Mouse (Mus musculus): ENCODE data around the gene Cenpx. TPM values are rescaled to one million over a fixed set of nuclear protein-coding genes. Genes with fewer than 3 reads are reported as not detected.
"Not testable (repeated sequence)": the region's sequence is repeated elsewhere in the genome, so short reads cannot be mapped to it uniquely, and the experiment has no call there.

The Cenpx gene
- polyA plus RNA-seq, 1 experiment from 2014 or later = 174 TPM

DNA sequence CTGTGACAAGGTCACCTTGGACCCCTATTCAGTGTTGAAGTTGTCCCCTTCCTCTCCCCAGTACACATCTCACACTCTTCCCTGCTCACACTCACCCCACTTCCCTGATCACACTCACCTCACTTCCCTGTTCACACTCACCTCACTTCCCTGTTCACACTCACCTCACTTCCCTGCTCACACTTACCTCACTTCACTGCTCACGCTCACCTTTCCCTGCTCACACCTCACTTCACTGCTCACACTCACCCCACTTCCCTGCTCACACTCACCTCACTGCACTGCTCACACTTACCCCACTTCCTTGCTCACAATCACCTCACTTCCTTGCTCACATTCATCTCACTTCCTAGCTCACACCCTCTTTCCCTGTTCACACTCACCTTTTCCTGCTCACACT is 17.9 kb upstream of the Cenpx start:
- Histone ChIP-seq H3K27me3 (ENCODE audit: insufficient read depth, low read length) (no peaks in the 10 kb centered on the region), H3K4me3 (replicated peaks; ENCODE audit: low read depth, low read length) (no peak overlapping the region), H3K36me3 (ENCODE audit: insufficient read depth, low read length) (no peaks in the 10 kb centered on the region), H3K9ac (ENCODE audit: low read depth, low read length) (no peak overlapping the region), H3K4me1 (replicated peaks; ENCODE audit: insufficient read depth, low read length) (peaks cover 7% of the 10 kb centered on the region; the same call in 1 of the 2 replicates), H3K4me2 (ENCODE audit: low read length) (no peak overlapping the region), H3K27ac (no peak overlapping the region), H3K9me3 (replicated peaks; ENCODE audit: low read length) (no peaks in the 10 kb centered on the region)
- TF ChIP-seq CTCF (IDR thresholded peaks at IDR 0.05; ENCODE audit: low read depth) = no peak
- no peak for ATAC-seq (replicated peaks; ENCODE audit: low FRiP score, low read depth)
- no peak for DNase-seq (ENCODE audit: low spot score)
- 87% methylated on average over 1 of the region's 1 CpGs for WGBS

DNA sequence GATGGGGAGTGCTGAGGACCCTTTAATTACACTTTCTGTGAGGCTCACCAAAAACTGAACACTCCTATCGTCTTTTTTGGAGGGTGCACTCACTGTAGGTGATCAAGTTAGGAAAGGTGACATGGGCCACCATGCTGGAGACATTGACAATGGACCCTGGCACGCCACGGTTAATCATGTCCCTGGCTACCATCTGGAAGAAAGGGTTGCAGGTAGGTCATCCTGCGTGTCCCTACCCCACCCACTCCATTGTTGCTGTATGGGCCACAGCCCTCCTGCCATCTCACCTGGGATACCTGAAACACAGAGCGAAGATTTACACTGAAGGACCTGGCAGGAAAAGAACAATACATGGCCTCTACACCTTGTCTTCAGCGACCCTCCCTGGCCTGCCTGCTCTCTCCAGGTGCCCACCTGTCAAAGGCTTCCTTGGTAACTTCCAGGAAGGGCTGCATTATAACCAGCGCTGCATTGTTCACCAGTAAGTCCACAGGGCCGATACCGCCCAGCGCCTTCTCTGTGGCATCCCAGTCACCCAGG is 16.9 kb upstream of the Cenpx start:
- peaks cover 8% of the 10 kb centered on the region; the same call in 1 of the 2 replicates for H3K4me1 ChIP-seq (replicated peaks; ENCODE audit: insufficient read depth, low read length)
- ATAC-seq (replicated peaks; ENCODE audit: low FRiP score, low read depth) (no peak), DNase-seq (ENCODE audit: low spot score) (no peak)
- no peak overlapping the region for H3K4me3 ChIP-seq (replicated peaks; ENCODE audit: low read depth, low read length)
- H3K9ac ChIP-seq (ENCODE audit: low read depth, low read length) = no peak overlapping the region
- no peaks in the 10 kb centered on the region for H3K9me3 ChIP-seq (replicated peaks; ENCODE audit: low read length)
- no peak overlapping the region for H3K4me2 ChIP-seq (ENCODE audit: low read length)
- WGBS = 92% methylated on average over 10 of the region's 10 CpGs
- H3K27ac ChIP-seq = no peak overlapping the region
- TF ChIP-seq CTCF (IDR thresholded peaks at IDR 0.05; ENCODE audit: low read depth) = no peak
- H3K36me3 ChIP-seq (ENCODE audit: insufficient read depth, low read length) = no peaks in the 10 kb centered on the region
- H3K27me3 ChIP-seq (ENCODE audit: insufficient read depth, low read length) = no peaks in the 10 kb centered on the region

DNA sequence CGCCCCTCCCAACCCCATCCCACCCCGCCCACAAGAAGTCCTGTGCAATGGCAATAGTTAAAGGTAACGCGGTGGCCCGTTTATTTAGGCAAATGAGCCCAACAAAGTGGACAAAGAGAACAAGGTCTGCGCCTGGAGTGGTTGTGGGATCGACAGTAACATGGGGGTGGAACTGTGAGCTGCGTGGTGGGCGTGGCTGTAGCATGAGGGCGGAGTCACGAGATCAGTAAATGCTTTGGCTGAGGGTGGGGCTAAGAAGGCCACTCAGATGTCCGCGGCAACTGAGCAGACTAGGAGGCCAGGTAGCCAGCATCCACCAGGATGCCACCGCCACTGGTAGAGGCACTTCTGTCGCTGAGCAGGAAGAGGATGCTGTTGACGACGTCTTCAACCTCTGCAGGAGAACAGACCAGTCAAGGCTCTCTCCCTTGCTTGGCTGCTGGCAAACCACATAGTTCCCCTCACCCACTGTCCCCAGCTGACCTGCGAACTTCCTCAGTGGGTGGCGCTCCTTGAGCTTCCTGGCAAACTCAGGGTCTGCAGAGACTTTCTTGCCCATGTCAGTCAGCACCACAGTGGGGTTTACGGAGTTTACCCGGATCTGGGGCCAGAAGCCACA is 16.0 kb upstream of the Cenpx start:
- Histone ChIP-seq H3K4me2 (ENCODE audit: low read length) (peak overlapping the region; percentile 30), H3K9ac (ENCODE audit: low read depth, low read length) (peak overlapping the region; percentile 5; the same call in 1 of the 2 replicates)
- not testable (repeated sequence) for H3K27me3 ChIP-seq (ENCODE audit: insufficient read depth, low read length); H3K27ac ChIP-seq; H3K36me3 ChIP-seq (ENCODE audit: insufficient read depth, low read length); H3K9me3 ChIP-seq (replicated peaks; ENCODE audit: low read length); H3K4me3 ChIP-seq (replicated peaks; ENCODE audit: low read depth, low read length); H3K4me1 ChIP-seq (replicated peaks; ENCODE audit: insufficient read depth, low read length)
- DNase-seq (ENCODE audit: low spot score) (peak; percentile 77), ATAC-seq (replicated peaks; ENCODE audit: low FRiP score, low read depth) (0 out of 2 replicates have a peak, but pooled peaks have one; percentile 29)
- WGBS = 2% methylated on average over 17 of the region's 21 CpGs

DNA sequence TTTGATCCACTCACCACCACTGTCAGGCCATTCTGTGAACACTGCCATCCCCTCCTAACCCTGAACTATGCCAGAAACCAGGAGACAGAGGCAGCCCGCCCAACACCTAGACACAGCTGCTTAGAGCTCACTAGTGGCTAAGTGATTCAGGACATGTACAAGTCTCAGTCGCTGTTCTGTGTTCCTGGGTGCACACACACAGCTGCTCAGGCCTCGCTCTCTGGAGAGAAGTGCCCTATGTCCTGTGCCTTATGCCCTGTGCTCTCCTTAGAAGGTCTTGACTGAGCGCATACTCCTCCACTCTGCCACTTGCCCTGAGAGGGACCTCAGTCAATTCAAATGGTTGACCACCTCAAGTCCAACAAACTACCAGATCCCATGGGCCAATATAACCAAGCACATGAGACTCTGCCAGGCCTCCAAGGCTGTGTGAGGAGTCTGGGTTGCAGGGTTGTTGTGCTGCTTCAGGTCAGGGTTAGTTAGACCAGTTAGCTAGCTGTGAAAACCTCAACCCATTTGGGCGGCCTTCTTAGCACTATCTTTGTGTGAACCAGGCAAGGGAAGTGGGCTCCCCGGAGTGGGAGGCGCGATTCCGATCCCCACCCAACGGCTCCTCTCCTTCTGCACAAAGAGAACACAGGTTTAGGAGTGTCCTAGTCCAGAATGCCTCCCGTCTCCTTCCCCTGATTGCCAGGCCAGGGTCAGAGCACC is 15.1 kb upstream of the Cenpx start:
- no peak for TF ChIP-seq CTCF (IDR thresholded peaks at IDR 0.05; ENCODE audit: low read depth)
- 70% methylated on average over 11 of the region's 11 CpGs for WGBS
- Histone ChIP-seq H3K36me3 (ENCODE audit: insufficient read depth, low read length) (peaks cover 3% of the 10 kb centered on the region; the same call in 1 of the 2 replicates), H3K9ac (ENCODE audit: low read depth, low read length) (peak overlapping the region; percentile 5; the same call in 1 of the 2 replicates), H3K4me2 (ENCODE audit: low read length) (no peak overlapping the region; the same call in 1 of the 2 replicates), H3K27me3 (ENCODE audit: insufficient read depth, low read length) (no peaks in the 10 kb centered on the region), H3K4me3 (replicated peaks; ENCODE audit: low read depth, low read length) (no peak overlapping the region), H3K27ac (no peak overlapping the region), H3K4me1 (replicated peaks; ENCODE audit: insufficient read depth, low read length) (peaks cover 8% of the 10 kb centered on the region; the same call in 1 of the 2 replicates), H3K9me3 (replicated peaks; ENCODE audit: low read length) (no peaks in the 10 kb centered on the region)
- no peak for DNase-seq (ENCODE audit: low spot score)
- ATAC-seq (replicated peaks; ENCODE audit: low FRiP score, low read depth) = no peak

DNA sequence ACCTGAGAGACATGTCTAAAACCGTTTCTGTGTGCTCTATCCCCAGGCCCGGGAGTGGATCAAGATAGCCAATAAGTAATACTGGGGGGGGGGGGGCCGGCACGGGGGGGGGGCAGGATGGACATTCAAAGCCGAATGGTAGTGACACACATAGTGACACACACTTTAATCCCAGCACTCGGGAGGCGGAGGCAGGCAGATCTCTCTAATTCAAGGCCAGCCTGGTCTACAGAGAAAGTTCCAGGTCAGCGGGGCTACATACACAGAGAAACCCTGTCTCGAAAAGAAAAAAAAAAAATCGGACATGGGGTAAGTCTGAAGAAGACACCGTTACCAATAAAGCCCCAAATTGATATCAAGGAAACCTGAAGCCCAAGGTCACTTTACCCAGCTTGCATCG is 14.0 kb upstream of the Cenpx start:
- WGBS = 58% methylated on average over 12 of the region's 12 CpGs
- no peak for ATAC-seq (replicated peaks; ENCODE audit: low FRiP score, low read depth)
- H3K27ac ChIP-seq = no peak overlapping the region
- peaks cover 8% of the 10 kb centered on the region; the same call in 1 of the 2 replicates for H3K4me1 ChIP-seq (replicated peaks; ENCODE audit: insufficient read depth, low read length)
- DNase-seq (ENCODE audit: low spot score) = no peak
- H3K4me3 ChIP-seq (replicated peaks; ENCODE audit: low read depth, low read length) = no peak overlapping the region
- peaks cover 3% of the 10 kb centered on the region; the same call in 1 of the 2 replicates for H3K36me3 ChIP-seq (ENCODE audit: insufficient read depth, low read length)
- H3K9me3 ChIP-seq (replicated peaks; ENCODE audit: low read length) = no peaks in the 10 kb centered on the region
- H3K9ac ChIP-seq (ENCODE audit: low read depth, low read length) = no peak overlapping the region
- H3K27me3 ChIP-seq (ENCODE audit: insufficient read depth, low read length) = no peaks in the 10 kb centered on the region
- no peak for TF ChIP-seq CTCF (IDR thresholded peaks at IDR 0.05; ENCODE audit: low read depth)
- H3K4me2 ChIP-seq (ENCODE audit: low read length) = no peak overlapping the region

DNA sequence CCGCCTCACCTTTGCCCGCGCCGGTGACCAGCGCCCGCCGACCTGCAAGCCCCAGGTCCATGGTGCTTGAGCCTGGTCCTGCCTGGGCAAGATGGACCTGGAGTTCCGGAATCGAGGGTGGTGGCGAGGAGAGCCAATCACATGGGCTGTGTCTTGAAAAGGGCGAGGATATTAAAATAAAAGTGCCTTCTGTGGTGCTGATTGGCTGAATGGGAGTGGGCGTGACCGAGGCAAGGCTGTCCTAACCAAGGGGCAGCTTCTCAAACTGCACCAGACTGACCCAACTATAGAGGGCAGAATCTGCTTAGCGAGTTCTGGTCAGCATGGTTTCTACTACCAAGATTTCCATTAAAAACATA is 13.6 kb upstream of the Cenpx start, which contains the start of gene Dcxr:
Dcxr (minus strand) TSS at position 113 of the 359 bp plus-strand sequence.
- Histone ChIP-seq H3K36me3 (ENCODE audit: insufficient read depth, low read length) (peaks cover 3% of the 10 kb centered on the region; the same call in 1 of the 2 replicates), H3K4me1 (replicated peaks; ENCODE audit: insufficient read depth, low read length) (peaks cover 10% of the 10 kb centered on the region; the same call in 1 of the 2 replicates), H3K4me3 (replicated peaks; ENCODE audit: low read depth, low read length) (peak within 1 kb of the TSS; percentile 54), H3K9me3 (replicated peaks; ENCODE audit: low read length) (no peaks in the 10 kb centered on the region), H3K27me3 (ENCODE audit: insufficient read depth, low read length) (no peaks in the 10 kb centered on the region), H3K27ac (peak within 1 kb of the TSS; percentile 78), H3K9ac (ENCODE audit: low read depth, low read length) (peak within 1 kb of the TSS; percentile 54), H3K4me2 (ENCODE audit: low read length) (peak within 1 kb of the TSS; percentile 85)
- peak; percentile 98 for DNase-seq (ENCODE audit: low spot score)
- ATAC-seq (replicated peaks; ENCODE audit: low FRiP score, low read depth) = peak; percentile 88
- TF ChIP-seq CTCF (IDR thresholded peaks at IDR 0.05; ENCODE audit: low read depth) = peak; percentile 68
- WGBS = 0% methylated on average over 14 of the region's 14 CpGs
